Mouse (Mus musculus): Measurements from ENCODE around the gene Mkrn1.
"Not testable (repeated sequence)": the region's sequence is repeated elsewhere in the genome, so short reads cannot be mapped to it uniquely, and the experiment has no call there.

Gene Mkrn1

DNA sequence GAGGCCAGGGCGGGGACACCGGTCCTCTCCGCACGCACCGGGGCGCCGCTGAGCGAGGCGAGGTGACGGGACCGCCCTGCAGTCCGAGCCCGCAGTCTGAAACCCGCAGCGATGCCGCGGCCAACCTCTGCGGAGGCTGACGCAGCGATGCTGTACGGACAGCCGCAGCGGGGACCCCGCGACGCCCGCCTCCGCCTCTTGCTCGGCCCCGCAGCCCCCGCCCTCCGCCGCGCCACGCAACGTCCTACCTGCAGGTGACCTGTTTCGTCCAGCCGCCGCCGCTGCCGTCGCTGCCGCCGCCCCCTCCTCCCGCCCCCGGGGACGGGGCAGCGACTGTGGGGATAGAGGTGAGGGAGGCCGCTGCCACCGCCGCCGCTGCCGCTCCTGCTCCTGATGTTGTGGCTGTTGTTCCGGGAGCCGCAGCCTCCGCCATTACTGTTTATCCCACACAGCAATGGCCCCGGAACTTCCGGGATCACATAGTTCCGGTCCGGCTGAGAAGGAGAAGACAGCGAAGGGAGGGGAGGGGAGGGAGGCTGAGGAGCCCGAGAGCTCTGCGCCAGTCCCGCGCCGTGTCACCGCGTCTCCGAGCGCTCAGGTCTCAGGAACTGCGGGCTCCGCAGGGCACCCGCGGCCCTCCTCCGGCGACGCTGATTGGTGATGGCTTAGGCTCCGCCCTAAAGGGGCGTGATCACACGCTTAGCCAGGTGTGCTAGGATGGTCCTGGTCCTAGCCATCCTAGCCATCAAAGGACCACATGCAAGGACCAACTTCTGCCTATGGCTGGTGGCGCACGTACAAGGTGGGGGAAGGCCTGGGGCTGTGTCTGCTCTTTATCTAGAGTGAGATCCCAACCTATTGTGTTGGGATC lies at the start of gene Mkrn1:
Mkrn1 (minus strand) TSS at position 612 of the 871 bp plus-strand sequence.
- DNase-seq, result peak; percentile 81

DNA sequence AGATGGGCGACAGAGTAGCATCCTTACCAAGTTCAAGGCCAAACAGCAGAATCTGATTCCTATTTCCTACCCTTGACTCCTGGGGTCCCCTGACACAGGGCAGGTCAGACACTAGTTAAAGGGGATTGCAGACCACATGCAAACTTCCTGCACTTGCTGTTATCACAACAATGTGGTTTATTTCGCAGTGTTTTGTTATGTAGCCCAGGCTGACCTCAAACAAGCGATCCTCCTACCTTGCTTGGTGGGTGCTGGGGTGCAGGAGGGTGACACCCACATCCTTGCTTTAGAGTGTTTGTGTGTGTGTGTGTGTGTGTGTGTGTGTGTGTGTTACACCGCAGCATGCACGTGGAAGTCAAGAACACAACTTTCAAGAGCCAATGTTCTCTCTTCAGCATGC lies 49.2 kb upstream of the Mkrn1 start:
- no peak for DNase-seq

DNA sequence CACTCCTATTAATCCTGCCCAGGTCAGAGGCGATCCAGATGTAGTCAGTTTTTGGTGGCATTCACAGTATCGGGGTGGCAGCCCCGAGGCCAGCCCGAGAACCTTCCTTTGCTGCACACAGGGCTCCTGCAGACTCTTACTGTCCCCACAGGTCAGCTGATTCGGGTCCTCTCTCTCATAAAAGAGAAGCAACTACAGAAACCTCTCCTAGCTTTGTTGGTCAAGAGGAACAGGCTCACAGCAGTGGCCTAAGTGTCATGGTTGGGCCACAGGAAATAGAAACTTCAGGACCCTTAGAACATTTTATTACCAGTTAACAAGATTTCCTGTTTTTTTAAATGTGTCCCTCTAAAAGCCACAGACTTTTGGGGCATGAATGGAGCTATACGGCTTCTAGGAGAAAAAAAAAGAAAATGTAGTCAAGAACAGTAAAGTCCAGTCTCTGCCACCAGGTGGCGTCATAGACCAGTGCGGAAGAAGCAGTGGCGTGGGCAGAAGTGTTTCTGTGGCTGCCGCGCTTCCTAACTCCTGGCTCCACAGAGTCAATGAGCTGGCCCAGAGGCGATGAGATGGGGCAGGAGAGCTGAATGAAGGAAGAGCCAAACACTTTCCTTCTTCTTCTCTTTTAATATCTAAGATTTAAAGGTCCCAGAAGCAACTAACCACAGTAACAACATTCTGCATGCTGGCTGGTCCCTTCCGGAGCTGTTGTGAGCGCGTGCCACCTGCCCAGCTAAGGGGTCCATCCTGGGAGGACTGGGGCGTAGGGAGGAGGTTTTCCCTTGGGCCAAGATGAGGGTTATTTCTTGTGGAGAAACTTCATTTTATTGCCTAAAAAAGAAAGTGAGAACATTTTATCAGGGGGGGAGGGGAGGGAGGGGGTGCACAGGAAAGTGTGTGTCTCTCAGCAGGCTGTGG lies 42.6 kb upstream of the Mkrn1 start:
- peak; percentile 80 for DNase-seq

DNA sequence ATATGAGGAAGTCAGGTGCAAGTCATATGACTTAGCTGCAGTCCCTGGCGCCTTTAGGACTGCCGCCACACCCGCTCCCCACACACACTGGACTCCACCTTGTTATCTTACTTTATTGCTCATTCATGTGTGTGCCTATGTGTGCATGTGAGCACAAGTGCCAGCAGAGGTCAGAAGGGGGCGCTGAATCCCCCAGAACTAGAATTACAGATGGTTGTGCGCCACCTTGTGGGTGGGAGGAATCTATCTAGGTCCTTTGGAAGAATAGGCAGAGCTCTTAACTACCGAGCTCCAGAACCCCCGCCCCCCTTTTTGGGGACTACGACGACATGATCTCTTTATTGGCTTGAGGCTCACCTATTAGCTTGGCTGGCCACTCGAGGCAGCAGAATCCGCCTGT lies 39.8 kb upstream of the Mkrn1 start:
- peak; percentile 42 for DNase-seq

DNA sequence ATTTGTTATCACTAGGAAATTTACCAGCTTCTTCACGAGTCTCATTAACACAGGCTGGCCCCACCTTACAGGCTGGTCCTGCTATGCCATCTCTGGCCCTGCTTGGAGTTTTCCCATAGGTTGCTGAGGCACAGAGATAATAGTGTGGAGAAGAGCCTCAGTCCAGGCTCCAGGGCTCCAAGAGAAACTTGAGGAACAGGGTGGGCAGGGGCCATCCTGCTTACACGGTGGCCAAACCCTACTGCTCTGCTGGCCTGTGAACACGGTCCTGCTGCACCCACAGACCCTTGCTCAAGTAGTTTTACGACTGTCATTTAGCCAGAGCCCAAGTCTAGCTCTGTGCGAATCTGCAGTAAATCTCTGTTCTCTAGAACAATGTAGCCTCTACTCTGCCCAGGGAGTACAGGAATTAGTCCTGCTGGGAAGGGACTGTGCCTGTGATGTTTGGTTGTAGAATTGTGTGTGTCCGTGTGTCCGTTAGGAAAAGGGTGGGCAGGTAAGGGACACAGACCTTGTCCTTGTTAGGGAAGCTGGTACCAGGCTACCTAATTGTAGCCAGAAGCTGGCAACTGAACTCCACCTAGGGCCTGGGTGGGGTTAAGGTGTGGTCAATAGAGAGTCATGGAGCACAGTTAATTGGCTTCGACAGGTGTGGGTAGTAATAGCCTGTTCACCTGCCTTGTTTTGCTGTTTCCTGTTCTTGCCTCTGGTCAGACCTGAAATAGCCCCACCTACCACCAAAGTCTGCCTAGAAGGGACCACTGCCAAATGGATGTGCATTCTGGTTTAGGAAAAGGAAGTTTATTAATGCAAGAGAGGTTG lies 35.3 kb upstream of the Mkrn1 start:
- no peak for DNase-seq

DNA sequence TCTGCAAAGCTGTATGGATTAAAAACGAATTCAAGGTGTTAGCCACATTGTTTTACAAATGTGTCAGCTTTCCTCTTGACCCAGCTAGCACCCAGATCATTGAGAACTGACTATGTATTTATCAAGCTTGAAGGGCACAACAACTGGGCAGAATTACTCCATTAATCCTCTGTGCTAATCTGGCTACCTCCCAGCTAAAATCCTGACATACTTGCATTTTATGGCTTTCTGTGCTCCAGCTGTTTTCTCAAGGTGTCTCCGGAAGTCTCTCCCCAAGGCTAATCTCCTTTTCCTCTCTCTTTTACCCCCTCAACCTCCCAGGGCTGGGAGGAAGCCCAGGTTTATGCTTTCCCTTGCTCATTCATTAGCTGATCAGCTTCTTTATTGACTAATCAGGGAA lies 34.4 kb upstream of the Mkrn1 start:
- DNase-seq, result no peak

DNA sequence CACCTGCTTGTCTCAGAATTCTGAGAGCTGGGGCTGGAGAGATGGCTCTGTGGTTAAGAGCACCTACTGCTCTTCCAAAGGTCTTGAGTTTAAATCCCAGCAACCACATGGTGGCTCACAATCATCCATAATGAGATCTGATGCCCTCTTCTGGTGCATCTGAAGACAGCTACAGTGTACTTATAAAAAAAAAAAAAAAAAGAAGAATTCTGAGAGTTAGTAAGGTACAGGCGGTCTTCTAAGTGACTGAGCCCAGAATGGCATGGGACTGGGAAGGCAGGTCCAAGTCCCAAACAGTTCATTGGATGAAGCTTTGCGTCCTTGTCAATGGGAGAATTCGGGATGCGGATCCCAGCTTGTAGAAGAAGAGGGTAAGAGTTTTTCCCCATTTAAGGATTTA lies 33.3 kb upstream of the Mkrn1 start:
- no peak for DNase-seq

DNA sequence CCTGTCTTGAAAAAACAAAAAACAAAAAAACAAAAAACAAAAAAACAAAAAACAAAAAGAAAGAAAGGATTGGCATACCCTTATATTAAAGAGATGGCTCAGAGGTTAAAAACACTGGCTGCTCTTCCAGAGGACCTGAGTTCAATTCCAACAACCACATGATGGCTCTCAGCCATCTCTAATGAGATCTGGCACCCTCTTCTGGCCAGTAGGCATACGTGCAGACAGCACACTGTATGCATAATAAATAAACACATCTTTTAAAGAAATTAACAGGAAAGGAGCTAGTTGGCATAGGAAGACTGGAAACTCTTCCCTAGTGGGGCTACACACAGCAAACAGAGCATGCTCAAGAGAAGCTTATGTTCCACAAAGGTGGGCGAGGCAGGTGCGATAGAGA lies 30.8 kb upstream of the Mkrn1 start:
- no peak for DNase-seq

DNA sequence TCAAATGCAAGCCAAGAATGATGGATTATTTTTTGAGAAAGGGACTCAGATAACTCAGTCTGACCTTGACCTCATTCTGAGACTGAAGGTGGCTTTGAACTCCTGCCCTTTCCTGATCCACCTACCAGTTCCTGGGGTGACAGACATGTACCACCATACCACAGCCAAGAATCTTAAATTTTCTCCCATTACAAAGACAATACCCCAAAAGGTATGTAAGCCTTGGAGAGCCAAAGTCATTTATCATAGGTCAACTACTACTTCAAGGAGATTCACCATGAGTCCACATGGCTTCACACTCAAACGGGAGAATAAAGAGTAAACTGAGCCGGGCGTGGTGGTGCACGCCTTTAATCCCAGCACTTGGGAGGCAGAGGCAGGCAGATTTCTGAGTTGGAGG lies 30.3 kb upstream of the Mkrn1 start:
- DNase-seq, result no peak

DNA sequence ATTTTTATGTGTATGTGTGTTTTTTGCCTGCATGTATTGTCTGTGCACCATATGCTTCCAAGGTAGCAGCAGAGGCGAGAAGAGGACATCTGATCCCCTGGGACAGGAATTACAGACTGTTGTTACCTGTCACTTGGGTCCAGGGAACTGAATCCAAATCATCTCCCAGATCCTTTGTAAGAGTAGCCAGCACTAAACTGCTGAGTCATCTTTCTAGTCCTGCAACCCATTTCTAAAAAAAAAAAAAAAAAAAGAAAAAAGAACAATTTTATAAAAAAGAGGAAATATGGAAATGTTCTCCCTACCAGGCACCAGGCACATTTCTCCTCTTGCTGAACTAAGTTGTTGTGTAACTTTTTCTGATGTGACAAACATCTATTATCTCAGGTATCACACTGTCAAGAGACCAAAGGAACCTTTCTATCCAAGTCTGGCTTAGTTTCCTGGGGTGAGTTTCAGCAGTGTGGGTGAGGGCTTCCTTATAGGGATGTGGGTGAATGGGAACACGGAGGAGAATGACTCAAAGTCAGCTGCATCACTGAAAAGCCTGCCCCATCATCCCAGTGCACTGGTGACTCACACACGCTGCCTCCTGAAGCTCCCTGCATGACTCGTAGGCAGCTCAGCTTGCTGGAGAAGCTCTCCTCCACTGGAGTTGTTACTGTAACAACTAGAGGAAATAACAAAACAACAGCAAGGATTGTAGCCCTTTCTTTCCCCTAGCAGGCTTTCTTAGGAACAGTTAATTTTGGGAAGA lies 27.3 kb upstream of the Mkrn1 start:
- no peak for DNase-seq

DNA sequence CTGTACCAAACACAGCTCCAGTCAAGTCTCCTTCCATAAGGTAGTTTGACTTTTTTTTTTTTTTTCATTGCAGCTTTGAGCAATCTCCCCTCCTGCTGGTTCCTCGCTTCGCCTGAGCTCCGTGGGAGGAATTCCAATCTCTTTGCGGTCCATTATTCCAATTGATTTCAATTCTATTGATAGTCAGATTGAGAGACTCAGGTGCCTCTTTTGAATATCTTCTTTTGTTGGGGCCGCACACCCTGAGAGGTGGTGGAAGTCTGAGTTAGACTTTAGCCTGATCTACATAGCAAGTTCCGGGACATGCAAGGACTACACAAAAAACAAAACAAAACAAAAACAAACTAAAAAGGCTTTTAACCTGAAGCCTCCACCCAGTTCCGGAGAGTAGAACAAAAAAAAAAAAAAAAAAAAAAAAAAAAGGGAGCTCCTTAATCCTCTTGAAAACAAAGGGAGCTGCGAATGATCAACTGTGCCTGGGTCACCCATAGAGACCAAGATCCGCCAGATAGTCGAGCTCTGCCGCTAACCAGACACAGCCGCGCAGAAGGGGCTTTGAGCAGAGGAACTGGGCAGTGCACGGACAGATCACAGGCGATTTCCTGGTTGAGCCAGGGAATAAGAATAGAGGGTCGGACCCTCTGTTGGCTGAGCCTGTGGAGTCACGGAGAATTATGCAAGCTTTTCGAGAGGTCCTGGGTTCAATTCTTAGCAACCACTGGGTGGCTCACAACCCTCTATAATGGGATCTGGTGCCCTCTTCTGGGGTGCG lies 25.7 kb upstream of the Mkrn1 start:
- no peak for DNase-seq

DNA sequence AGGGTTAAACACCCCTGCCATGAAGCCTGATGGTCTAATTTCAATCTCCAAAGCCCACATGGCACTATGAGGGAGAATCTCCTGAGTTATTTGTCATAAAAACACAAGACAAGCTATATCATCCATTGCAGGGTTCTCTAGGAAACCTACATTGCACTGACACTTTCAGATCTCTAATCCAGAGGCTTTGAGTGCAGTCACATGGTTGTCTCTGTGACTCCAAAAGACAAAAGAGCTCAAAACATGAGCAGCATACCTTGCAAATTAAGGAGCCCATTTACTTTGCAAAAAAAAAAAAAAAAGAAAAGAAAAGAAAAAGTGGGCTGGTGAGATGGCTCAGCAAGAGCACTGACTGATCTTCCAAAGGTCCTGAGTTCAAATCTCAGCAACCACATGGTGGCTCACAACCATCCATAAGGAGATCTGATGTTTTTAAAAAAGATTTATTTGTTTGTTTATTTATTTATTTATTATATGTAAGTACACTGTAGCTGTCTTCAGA lies 22.6 kb upstream of the Mkrn1 start:
- no peak for DNase-seq

DNA sequence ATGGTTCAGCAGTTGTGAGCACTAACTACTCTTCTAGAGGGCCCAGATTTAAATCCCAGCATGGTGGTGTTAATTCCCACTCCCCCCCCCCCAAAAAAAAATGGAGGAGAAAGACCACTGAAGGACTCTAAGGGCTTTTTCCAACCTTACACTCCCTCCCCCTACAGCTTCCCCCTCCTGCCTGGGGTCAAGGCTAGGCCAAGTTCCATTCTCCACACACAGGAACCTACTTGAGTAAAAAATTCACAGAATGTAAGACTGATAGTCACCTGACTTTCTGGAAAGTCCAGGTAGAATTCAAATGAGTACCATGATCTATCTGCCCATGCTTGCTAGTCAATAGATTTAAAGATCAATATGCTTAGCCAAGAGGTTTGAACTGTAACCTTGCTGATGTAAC lies 19.9 kb upstream of the Mkrn1 start:
- no peak for DNase-seq

DNA sequence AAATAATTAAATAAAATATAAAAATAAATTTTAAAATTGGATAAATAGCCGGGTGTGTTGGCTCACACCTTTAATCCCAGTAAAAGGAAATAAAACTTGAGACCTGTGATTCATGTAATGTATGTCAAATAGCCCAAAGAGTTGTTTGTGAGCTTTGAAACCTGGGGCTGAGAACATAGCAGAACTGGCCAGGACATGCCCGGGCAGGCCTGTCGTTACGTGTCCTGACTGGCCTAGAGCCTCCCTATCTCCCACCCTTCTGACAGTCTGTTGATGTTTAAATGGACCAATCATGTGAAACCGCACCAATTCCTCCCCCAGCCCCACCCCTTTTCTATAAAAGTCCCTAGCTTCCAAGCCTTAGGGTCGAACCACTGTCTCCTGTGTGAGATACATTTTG lies 17.3 kb upstream of the Mkrn1 start:
- DNase-seq, result not testable (repeated sequence)

DNA sequence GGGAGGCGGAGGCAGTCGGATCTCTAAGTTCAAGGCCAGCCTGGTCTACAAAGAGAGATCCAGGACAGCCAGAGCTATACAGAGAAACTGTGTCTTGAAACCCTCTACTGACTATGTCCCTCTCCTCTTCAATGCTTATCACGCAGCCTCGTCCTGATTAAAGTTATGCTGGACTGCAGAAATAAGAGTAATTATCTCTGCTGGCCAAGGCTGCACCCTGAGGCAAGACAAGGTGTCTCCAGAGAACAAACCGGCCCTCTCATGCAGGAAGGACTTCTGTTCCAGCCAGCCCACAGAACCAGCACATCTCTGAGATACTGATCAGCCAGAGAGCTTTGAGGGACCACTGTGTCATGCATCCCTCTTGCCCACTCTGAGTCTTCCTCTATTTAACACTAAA lies 15.6 kb upstream of the Mkrn1 start:
- DNase-seq, result no peak

DNA sequence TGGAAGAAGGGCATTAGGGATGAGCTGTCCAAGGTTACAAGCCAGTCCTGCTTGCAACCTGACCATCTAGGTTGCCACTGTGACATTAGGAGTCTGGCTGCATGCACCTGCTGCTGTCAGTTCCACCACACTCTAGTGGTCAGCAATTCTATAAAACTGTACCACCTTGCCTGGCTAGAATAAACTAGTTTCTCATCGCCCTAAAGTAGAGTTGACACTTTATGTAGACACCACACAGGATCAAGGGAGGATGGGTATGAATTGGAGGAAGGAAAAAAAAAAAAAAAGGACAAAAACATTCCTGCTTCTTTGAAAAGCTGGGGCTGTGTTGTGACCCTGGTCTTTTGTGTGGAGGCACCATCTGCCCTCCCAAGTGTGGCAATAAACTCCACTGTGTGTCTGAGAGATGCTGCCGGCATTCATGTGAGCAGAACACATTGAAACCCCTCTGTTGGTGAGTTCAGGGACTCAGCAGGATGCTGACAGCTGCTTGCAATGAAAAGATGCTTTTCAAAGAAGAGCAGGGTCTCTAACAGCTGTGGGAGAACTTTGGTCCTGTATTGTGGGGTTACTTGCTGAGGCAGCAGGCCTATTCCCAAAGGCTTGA lies 14.7 kb upstream of the Mkrn1 start:
- DNase-seq, result no peak

DNA sequence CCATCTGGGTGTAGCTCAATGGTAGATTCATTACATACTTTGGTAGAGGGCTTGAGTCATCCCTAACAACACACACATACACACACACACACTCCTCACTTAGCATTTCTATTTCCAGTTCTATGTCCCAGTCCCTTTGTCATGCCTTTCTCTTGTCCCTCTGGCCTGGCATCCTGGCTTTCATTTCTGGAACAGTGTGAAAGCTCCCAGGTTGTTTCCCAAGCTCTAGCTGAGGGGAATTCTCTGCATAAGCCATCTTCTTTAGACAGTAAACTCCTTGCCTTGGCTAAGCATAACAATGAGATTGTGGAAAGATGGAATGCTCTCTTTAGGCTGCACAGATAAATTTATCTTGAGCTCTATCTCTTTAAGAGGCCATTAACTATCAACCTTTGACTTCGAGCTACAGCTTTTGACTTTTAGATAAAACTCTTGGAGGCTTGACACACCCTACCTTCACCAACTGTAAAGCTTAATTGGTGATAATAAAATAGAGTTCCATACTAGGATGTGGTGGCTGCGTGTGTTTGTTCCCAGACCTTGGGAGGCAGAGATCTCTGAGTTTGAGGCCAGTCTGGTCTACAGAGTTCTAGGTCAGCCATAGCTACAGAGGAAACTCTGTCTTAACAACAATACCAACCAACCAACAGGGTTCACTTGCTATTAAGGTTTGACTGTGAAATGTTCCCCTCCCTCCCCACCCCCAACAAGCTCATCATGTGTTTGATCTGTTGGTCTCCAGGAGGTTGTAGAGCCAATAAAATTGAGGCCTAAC lies 14.0 kb upstream of the Mkrn1 start:
- no peak for DNase-seq

DNA sequence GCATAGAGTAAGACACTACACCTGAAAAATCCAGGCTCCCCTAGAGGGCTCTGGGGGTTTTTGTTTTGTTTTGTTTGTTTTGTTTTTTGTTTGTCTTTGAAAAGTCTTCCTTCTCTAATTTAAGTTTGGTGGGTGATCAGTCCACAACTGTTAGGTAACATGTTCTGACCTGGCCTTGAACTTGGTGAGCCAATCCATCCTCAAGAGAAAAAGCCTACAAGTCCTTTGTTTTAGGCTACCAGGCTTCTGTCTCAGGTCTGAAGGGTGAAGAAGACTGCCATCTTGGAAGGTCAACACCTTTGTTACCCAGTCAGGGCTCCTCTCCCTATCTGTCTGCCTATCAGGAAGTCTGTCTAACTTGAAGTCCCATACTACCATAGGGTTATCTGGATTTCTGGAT lies 13.4 kb upstream of the Mkrn1 start:
- no peak for DNase-seq

DNA sequence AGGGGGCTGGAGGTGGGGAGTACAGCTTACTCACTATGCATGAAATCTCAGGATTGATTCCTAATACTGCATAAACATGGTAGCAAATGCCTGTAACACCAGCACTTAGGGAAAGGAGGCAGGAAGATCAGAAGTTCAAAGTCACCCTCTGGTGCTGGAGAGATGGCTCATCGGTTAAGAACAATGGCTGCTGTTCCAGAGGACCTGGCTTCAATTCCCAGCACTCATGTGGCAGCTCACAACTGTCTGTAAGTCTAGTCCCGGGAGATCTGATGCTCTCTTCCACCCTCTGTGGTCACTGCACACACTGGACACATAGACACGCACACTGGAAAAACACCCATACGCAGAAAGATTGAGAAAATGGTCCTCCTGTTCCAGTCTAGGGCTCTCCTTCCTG lies 12.9 kb upstream of the Mkrn1 start:
- no peak for DNase-seq

DNA sequence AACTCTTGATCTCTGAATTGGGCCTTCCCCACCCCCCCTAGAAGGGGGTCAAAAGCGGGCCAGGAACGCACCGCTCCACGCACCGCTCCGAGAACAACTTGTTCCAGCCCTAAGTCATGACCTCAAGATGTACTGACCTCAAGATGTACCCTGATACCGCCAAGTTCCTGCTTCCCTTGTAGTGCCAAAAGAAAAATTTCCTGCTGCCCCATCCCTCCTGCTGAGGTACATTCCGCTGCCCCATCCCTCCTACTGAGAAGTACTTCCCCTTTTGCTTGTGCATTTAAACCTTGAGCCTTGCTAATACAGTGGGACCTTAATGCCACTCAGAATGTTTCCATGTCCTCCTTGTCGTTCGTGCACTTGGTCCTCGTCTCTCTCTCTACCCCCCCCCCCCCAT lies 10.5 kb upstream of the Mkrn1 start:
- no peak for DNase-seq
